Mouse (Mus musculus) limb, embryonic 14.5 days (tissue): ENCODE data around the gene Pdcd6ip. TPM values are rescaled to one million over a fixed set of nuclear protein-coding genes. Genes with fewer than 3 reads are reported as not detected.

Experiments
- ATAC-seq: fragments of 200-750 bp; cut with Nextera tagmentation; 2 replicates; pipeline ENCODE4 v1.8.0; 2017; ENCODE audit warnings: low read depth, moderate number of reproducible peaks, moderate TSS enrichment; ENCODE audit not compliant: low FRiP score
- DNase-seq: peaks from one replicate; pipeline ENCODE4 v3.0.0-alpha.2; 2015; ENCODE audit warnings: low spot score
- H3K27ac ChIP-seq: fragments of 300-500 bp; sonication (generic); replicated peaks from 2 replicates; pipeline ENCODE4 v1.5.1; 2014; ENCODE audit warnings: low read depth, mild to moderate bottlenecking, low read length, moderate library complexity, mixed read lengths
- H3K27me3 ChIP-seq: fragments of 300-500 bp; sonication (generic); 2 replicates; pipeline ENCODE4 v1.6.1; 2014; ENCODE audit warnings: low read length, mixed read lengths; ENCODE audit not compliant: control insufficient read depth, insufficient read depth
- H3K36me3 ChIP-seq: fragments of 300-500 bp; sonication (generic); 2 replicates; pipeline ENCODE4 v1.6.1; 2014; ENCODE audit warnings: mild to moderate bottlenecking, low read length, moderate library complexity, mixed read lengths; ENCODE audit not compliant: control insufficient read depth, insufficient read depth
- H3K4me1 ChIP-seq: fragments of 300-500 bp; sonication (generic); 2 replicates; pipeline ENCODE4 v1.6.1; 2014; ENCODE audit warnings: antibody characterized with exemption, low read length, mixed read lengths; ENCODE audit not compliant: control insufficient read depth, insufficient read depth
- H3K4me2 ChIP-seq: fragments of 300-500 bp; sonication (generic); replicated peaks from 2 replicates; pipeline ENCODE4 v1.6.1; 2014; ENCODE audit warnings: low read depth, mild to moderate bottlenecking, low read length, moderate library complexity; ENCODE audit not compliant: severe bottlenecking
- H3K4me3 ChIP-seq: fragments of 300-500 bp; sonication (generic); replicated peaks from 2 replicates; pipeline ENCODE4 v1.5.1; 2014; ENCODE audit warnings: low read length
- H3K9ac ChIP-seq: fragments of 300-500 bp; sonication (generic); 2 replicates; pipeline ENCODE4 v1.6.1; 2014; ENCODE audit warnings: mild to moderate bottlenecking, low read depth, low read length, moderate library complexity; ENCODE audit not compliant: severe bottlenecking
- H3K9me3 ChIP-seq: fragments of 300-500 bp; sonication (generic); 2 replicates; pipeline ENCODE4 v1.6.1; 2016; ENCODE audit warnings: low read length; ENCODE audit not compliant: control insufficient read depth
- POLR2A ChIP-seq: fragments of 200-500 bp; IDR thresholded peaks from 2 replicates; pipeline ENCODE4 v1.8.0; 2012; ENCODE audit warnings: inconsistent platforms, mild to moderate bottlenecking, moderate library complexity, borderline replicate concordance; ENCODE audit not compliant: insufficient read depth, insufficient read length; ENCODE audit errors: extremely low read depth
- WGBS: fragments of 180-500 bp; shearing (Covaris S2); extraction: QIAGEN DNeasy Blood & Tissue Kit; methylation state at CpG from one replicate; pipeline ENCODE4 v1.1.7; 2014; 5-methylcytosine and 5-hydroxymethylcytosine counted together
- polyA plus RNA-seq, 2 experiments: library from polyadenylated mRNA; depleted of rRNA in 1 of 2; stranded (reverse) in 1 of 2; unstranded in 1 of 2; fragments of >200 nt; fragmentation: Nextera tagmentation in 1 of 2; extraction: Ambion mirVana in 1 of 2; gene quantifications; 2 replicates each; pipeline versions ENCODE4 v1.2.1 to v1.2.3; 2012 to 2014

Gene Pdcd6ip
- polyA plus RNA-seq, 2 experiments: 64.0 to 74.4 TPM

GRCm38 (mm10) chr9:113626730-113627129, 81.3 kb downstream of the Pdcd6ip start:
- no peak overlapping the region for H3K4me2 ChIP-seq
- H3K4me3 ChIP-seq: no peak overlapping the region
- TF ChIP-seq POLR2A: no peak
- no peaks in the 10 kb centered on the region for H3K4me1 ChIP-seq
- DNase-seq (no peak), ATAC-seq (no peak)
- H3K9ac ChIP-seq: no peak overlapping the region
- no peaks in the 10 kb centered on the region for H3K27me3 ChIP-seq
- H3K27ac ChIP-seq: no peak overlapping the region
- no peaks in the 10 kb centered on the region for H3K36me3 ChIP-seq
- peaks cover 6% of the 10 kb centered on the region; the same call in 1 of the 2 replicates for H3K9me3 ChIP-seq
- 81% methylated on average over 10 of the region's 10 CpGs for WGBS

DNA sequence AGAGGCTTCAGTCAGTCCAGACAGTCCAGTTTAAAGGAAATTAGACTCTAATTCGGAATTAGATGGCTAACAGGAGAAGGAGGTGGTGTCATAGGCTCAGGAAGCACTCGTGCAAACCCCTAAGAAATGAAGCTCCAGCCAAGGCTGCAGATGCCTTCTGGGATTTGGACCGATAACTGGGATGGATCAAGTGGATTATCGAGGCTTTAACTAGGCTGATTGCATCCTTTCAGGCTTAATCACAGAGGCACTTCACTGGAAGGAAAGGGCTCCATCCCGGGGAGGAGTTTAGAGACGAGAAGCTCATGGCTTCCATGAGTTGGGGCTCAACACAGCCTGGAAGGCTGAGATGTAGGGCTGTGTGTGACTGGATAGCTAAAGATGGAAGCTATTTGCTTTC, 84.0 kb downstream of the Pdcd6ip start:
- Histone ChIP-seq H3K9me3 (peaks cover 6% of the 10 kb centered on the region; the same call in 1 of the 2 replicates), H3K27me3 (no peaks in the 10 kb centered on the region), H3K9ac (no peak overlapping the region), H3K36me3 (no peaks in the 10 kb centered on the region), H3K27ac (no peak overlapping the region), H3K4me3 (no peak overlapping the region), H3K4me2 (no peak overlapping the region), H3K4me1 (no peaks in the 10 kb centered on the region)
- 78% methylated on average over 6 of the region's 6 CpGs for WGBS
- ATAC-seq (no peak), DNase-seq (no peak)
- TF ChIP-seq POLR2A: no peak

- DNase-seq (no peak), ATAC-seq (no peak)
- WGBS: 85% methylated on average over 6 of the region's 6 CpGs
- no peak for TF ChIP-seq POLR2A
- no peak overlapping the region for H3K9ac ChIP-seq
- H3K36me3 ChIP-seq: no peaks in the 10 kb centered on the region
- no peaks in the 10 kb centered on the region for H3K27me3 ChIP-seq
- no peak overlapping the region for H3K4me2 ChIP-seq
- no peaks in the 10 kb centered on the region for H3K4me1 ChIP-seq
- no peaks in the 10 kb centered on the region for H3K9me3 ChIP-seq
- no peak overlapping the region for H3K27ac ChIP-seq
- no peak overlapping the region for H3K4me3 ChIP-seq
Observed at GRCm38 (mm10) chr9:113617081-113617480, 91.0 kb downstream of the Pdcd6ip start.

DNA sequence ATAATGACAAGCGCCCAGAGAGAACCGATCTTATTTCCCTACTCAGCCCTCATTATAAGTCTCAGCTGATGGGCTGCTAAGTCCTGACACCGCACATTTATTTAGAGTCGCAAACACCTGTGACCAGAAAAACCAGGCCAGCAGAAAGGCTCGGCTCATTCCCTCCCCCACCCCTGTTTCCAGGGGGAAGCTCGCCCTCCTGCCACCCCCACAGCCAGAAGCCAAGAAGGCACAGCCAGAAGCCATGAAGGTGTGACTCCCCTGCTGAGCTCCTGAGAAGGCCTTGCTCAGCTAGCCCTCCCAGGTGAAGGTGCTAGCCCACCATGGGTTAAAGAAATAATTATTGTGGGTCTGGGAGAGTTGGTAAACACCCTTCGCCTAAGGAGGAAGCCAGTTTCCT, 97.3 kb downstream of the Pdcd6ip start:
- Histone ChIP-seq H3K27ac (no peak overlapping the region), H3K27me3 (no peaks in the 10 kb centered on the region), H3K9me3 (no peaks in the 10 kb centered on the region), H3K4me3 (no peak overlapping the region), H3K36me3 (no peaks in the 10 kb centered on the region), H3K4me2 (no peak overlapping the region), H3K9ac (no peak overlapping the region), H3K4me1 (no peaks in the 10 kb centered on the region)
- DNase-seq (no peak), ATAC-seq (no peak)
- 33% methylated on average over 7 of the region's 7 CpGs for WGBS
- no peak for TF ChIP-seq POLR2A

- no peak for ATAC-seq
- TF ChIP-seq POLR2A: no peak
- H3K4me3 ChIP-seq: no peak overlapping the region
- H3K9me3 ChIP-seq: no peaks in the 10 kb centered on the region
- H3K4me1 ChIP-seq: no peaks in the 10 kb centered on the region
- H3K4me2 ChIP-seq: no peak overlapping the region
- no peak overlapping the region for H3K27ac ChIP-seq
- no peak overlapping the region for H3K9ac ChIP-seq
- no peak for DNase-seq
- no peaks in the 10 kb centered on the region for H3K36me3 ChIP-seq
- H3K27me3 ChIP-seq: no peaks in the 10 kb centered on the region
Observed at GRCm38 (mm10) chr9:113602140-113602539, 105.9 kb downstream of the Pdcd6ip start.

Other genes with a start within 250 kb of the Pdcd6ip start
- gene Clasp2, start 33.2 kb upstream of the Pdcd6ip start, polyA plus RNA-seq (2012; rRNA removed): 18.7 and 18.8 TPM in 2 replicates
- 21.4 and 23.3 TPM in 2 replicates for gene Clasp2, start 33.2 kb upstream of the Pdcd6ip start, polyA plus RNA-seq (2014; fragmentation: Nextera tagmentation; extraction: Ambion mirVana)
- 154 and 159 TPM in 2 replicates for gene Ubp1, start 222.7 kb upstream of the Pdcd6ip start, polyA plus RNA-seq (2012; rRNA removed)
- 42.0 and 49.9 TPM in 2 replicates for gene Ubp1, start 222.7 kb upstream of the Pdcd6ip start, polyA plus RNA-seq (2014; fragmentation: Nextera tagmentation; extraction: Ambion mirVana)